Mouse (Mus musculus): Measurements from ENCODE around the gene Arhgap9. TPM values are rescaled to one million over a fixed set of nuclear protein-coding genes. Genes with fewer than 3 reads are reported as not detected.

Gene Arhgap9
- polyA plus RNA-seq, 1 experiment from 2014 or later: 2.0 TPM

Other genes with a start within 250 kb of the Arhgap9 start
- gene Agap2, start 246.7 kb upstream of the Arhgap9 start, polyA plus RNA-seq (2015; fragmentation: Nextera tagmentation; extraction: Ambion mirVana): 0.62 TPM in 1 of 2 replicates, not detected in the other
- 48.5 and 61.8 TPM in 2 replicates for gene Os9, start 200.8 kb upstream of the Arhgap9 start, polyA plus RNA-seq (2015; fragmentation: Nextera tagmentation; extraction: Ambion mirVana)
- gene B4galnt1, start 156.7 kb upstream of the Arhgap9 start, polyA plus RNA-seq (2015; fragmentation: Nextera tagmentation; extraction: Ambion mirVana): 1.5 and 5.7 TPM in 2 replicates
- gene Slc26a10, start 141.3 kb upstream of the Arhgap9 start, polyA plus RNA-seq (2015; fragmentation: Nextera tagmentation; extraction: Ambion mirVana): 15.6 and 16.7 TPM in 2 replicates
- gene Arhgef25, start 131.9 kb upstream of the Arhgap9 start, polyA plus RNA-seq (2015; fragmentation: Nextera tagmentation; extraction: Ambion mirVana): 24.7 and 32.5 TPM in 2 replicates
- 63.5 and 86.0 TPM in 2 replicates for gene Dtx3, start 126.2 kb upstream of the Arhgap9 start, polyA plus RNA-seq (2015; fragmentation: Nextera tagmentation; extraction: Ambion mirVana)
- 23.2 and 27.0 TPM in 2 replicates for gene Pip4k2c, start 110.4 kb upstream of the Arhgap9 start, polyA plus RNA-seq (2015; fragmentation: Nextera tagmentation; extraction: Ambion mirVana)
- gene Kif5a, start 58.6 kb upstream of the Arhgap9 start, polyA plus RNA-seq (2015; fragmentation: Nextera tagmentation; extraction: Ambion mirVana): 0.35 and 2.3 TPM in 2 replicates
- 127 and 152 TPM in 2 replicates for gene Dctn2, start 55.6 kb upstream of the Arhgap9 start, polyA plus RNA-seq (2015; fragmentation: Nextera tagmentation; extraction: Ambion mirVana)
- 10.6 and 15.7 TPM in 2 replicates for gene Mbd6, start 32.9 kb upstream of the Arhgap9 start, polyA plus RNA-seq (2015; fragmentation: Nextera tagmentation; extraction: Ambion mirVana)
- 75.4 and 78.4 TPM in 2 replicates for gene Mars, start 10.2 kb upstream of the Arhgap9 start, polyA plus RNA-seq (2015; fragmentation: Nextera tagmentation; extraction: Ambion mirVana)
- gene Gli1, start 20.0 kb downstream of the Arhgap9 start, polyA plus RNA-seq (2015; fragmentation: Nextera tagmentation; extraction: Ambion mirVana): 0.58 and 1.5 TPM in 2 replicates
- 0.03 TPM in 1 of 2 replicates, not detected in the other for gene Inhbe, start 32.4 kb downstream of the Arhgap9 start, polyA plus RNA-seq (2015; fragmentation: Nextera tagmentation; extraction: Ambion mirVana)
- gene Inhbc, start 48.5 kb downstream of the Arhgap9 start, polyA plus RNA-seq (2015; fragmentation: Nextera tagmentation; extraction: Ambion mirVana): 0.10 TPM in 1 of 2 replicates, not detected in the other
- gene R3hdm2, start 58.4 kb downstream of the Arhgap9 start, polyA plus RNA-seq (2015; fragmentation: Nextera tagmentation; extraction: Ambion mirVana): 30.9 and 33.7 TPM in 2 replicates
- 0.62 and 1.1 TPM in 2 replicates for gene Stac3, start 179.7 kb downstream of the Arhgap9 start, polyA plus RNA-seq (2015; fragmentation: Nextera tagmentation; extraction: Ambion mirVana)
- 49.7 and 53.6 TPM in 2 replicates for gene Ndufa4l2, start 193.0 kb downstream of the Arhgap9 start, polyA plus RNA-seq (2015; fragmentation: Nextera tagmentation; extraction: Ambion mirVana)
- 89.8 and 106 TPM in 2 replicates for gene Shmt2, start 200.5 kb downstream of the Arhgap9 start, polyA plus RNA-seq (2015; fragmentation: Nextera tagmentation; extraction: Ambion mirVana)
- gene Nxph4, start 212.6 kb downstream of the Arhgap9 start, polyA plus RNA-seq (2015; fragmentation: Nextera tagmentation; extraction: Ambion mirVana): 1.2 and 2.9 TPM in 2 replicates

All from heart, embryonic 15.5 days (tissue).